10 mouse cellular contexts compared by ENCODE assay signal in the genomic region with DNA sequence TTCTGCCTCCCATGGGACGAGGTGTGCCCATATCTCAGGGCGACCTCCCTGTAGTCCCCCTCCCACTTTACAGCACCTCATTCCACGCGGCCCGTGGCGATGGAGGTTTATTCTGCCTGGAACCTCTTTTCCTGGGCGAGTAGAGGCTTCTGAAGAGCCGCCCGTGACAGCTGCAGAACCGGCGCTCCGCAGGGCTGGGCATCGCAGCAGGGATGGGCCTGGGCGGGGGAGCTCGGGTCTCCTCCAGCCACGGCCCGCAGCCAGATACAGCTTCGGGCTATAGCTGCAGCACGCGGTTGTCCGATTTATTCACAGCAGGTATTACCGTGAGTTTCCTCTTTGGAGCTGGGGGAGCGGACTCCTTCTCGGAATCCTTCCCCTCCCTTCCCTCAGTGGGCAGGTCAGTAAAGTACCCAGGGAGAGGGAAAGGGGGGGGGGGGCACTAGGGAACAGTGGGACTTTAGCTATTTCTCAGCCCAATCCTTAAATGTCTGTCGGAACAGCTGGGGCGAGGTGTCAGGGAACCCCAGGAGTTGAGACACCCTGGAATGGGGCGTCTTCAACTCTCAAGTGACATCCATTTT. TPM values are rescaled to one million over a fixed set of nuclear protein-coding genes. Genes with fewer than 3 reads are reported as not detected.
A peak's percentile ranks its signal among the peaks of the same experiment; 100 is the strongest.
DNase-seq lines count a peak whose midpoint lies in the region; ATAC-seq and TF ChIP-seq lines count a peak whose summit lies in the region.
"Had no signal": no experiment of that assay in that cellular context is flagged by ENCODE, and none has a peak within 500 bp of the region (broad histone marks: within the 10 kb centered on the region; RNA-seq: fewer than 3 reads in every experiment).

No protein-coding gene starts in this region.

- H3K4me3 ChIP-seq in kidney, embryonic 15.5 days (replicated peaks) = peak overlapping the region; percentile 40
- peak overlapping the region; percentile 30 for H3K4me3 ChIP-seq in heart, postnatal 0 days (ENCODE audit: low read depth, low read length)
- no peak overlapping the region for H3K4me3 ChIP-seq in neural tube, embryonic 11.5 days (ENCODE audit: low read depth, low read length)

- under 1% methylated on average over 27 of the region's 27 CpGs for WGBS in kidney, embryonic 15.5 days
- WGBS in heart, postnatal 0 days = 3% methylated on average over 27 of the region's 27 CpGs
- WGBS in neural tube, embryonic 11.5 days = under 1% methylated on average over 26 of the region's 27 CpGs

- H3K9ac ChIP-seq in kidney, embryonic 15.5 days = no peak overlapping the region
- no peak overlapping the region for H3K9ac ChIP-seq in heart, postnatal 0 days (replicated peaks; ENCODE audit: low read depth, low read length)
- H3K9ac ChIP-seq in neural tube, embryonic 11.5 days (ENCODE audit: low read length) = no peak overlapping the region

- H3K9me3 ChIP-seq in kidney, embryonic 15.5 days (replicated peaks) = no peaks in the 10 kb centered on the region
- H3K9me3 ChIP-seq in heart, postnatal 0 days (replicated peaks; ENCODE audit: control insufficient read depth, low read length) = no peaks in the 10 kb centered on the region
- no peaks in the 10 kb centered on the region for H3K9me3 ChIP-seq in neural tube, embryonic 11.5 days (ENCODE audit: control insufficient read depth, low read length)

- H3K36me3 ChIP-seq in kidney, embryonic 15.5 days = no peaks in the 10 kb centered on the region
- no peaks in the 10 kb centered on the region for H3K36me3 ChIP-seq in heart, postnatal 0 days (replicated peaks; ENCODE audit: control insufficient read depth, insufficient read depth, low read length)
- H3K36me3 ChIP-seq in neural tube, embryonic 11.5 days (ENCODE audit: control insufficient read depth, insufficient read depth, low read length) = no peaks in the 10 kb centered on the region

- no peak overlapping the region for H3K27ac ChIP-seq in kidney, embryonic 15.5 days
- H3K27ac ChIP-seq in heart, postnatal 0 days (ENCODE audit: low read depth) = no peak overlapping the region
- H3K27ac ChIP-seq in neural tube, embryonic 11.5 days (ENCODE audit: low read depth, low read length) = no peak overlapping the region

- peaks cover 100% of the 10 kb centered on the region for H3K27me3 ChIP-seq in kidney, embryonic 15.5 days
- peaks cover 100% of the 10 kb centered on the region for H3K27me3 ChIP-seq in heart, postnatal 0 days (ENCODE audit: control insufficient read depth, insufficient read depth, low read length)
- peaks cover 99% of the 10 kb centered on the region for H3K27me3 ChIP-seq in neural tube, embryonic 11.5 days (ENCODE audit: control insufficient read depth, insufficient read depth, low read length)

- TF ChIP-seq EP300 in heart, postnatal 0 days (IDR thresholded peaks at IDR 0.05; ENCODE audit: low read depth) = no peak

- peak overlapping the region; percentile 74 for H3K4me2 ChIP-seq in kidney, embryonic 15.5 days
- H3K4me2 ChIP-seq in heart, postnatal 0 days (ENCODE audit: low read depth, low read length) = no peak overlapping the region; the same call in 1 of the 2 replicates
- H3K4me2 ChIP-seq in neural tube, embryonic 11.5 days (ENCODE audit: low read depth) = no peak overlapping the region

- H3K4me1 ChIP-seq in kidney, embryonic 15.5 days = peaks cover 54% of the 10 kb centered on the region
- H3K4me1 ChIP-seq in heart, postnatal 0 days (ENCODE audit: control insufficient read depth, insufficient read depth) = peaks cover 8% of the 10 kb centered on the region
- H3K4me1 ChIP-seq in neural tube, embryonic 11.5 days (ENCODE audit: control insufficient read depth, insufficient read depth, low read length) = peaks cover 21% of the 10 kb centered on the region

- no peak for DNase-seq in kidney, postnatal 25 days
- peak; percentile 58 for DNase-seq in embryo, embryonic 10.5 days (ENCODE audit: low spot score)
- no peak for DNase-seq in heart, postnatal 0 days (ENCODE audit: low spot score)
- DNase-seq in neural tube, embryonic 11.5 days (ENCODE audit: low spot score) = peak; percentile 48
- DNase-seq in adrenal gland, adult 2 months = no peak
- DNase-seq in urinary bladder, postnatal 36 days (ENCODE audit: low spot score in 2 of 2) = no peak
- DNase-seq in spleen, postnatal 4 days (ENCODE audit: low spot score in 2 of 2) = no peak
- DNase-seq: cerebellum, adult 2 months had no signal

- no peak for ATAC-seq in kidney, embryonic 15.5 days (replicated peaks; ENCODE audit: low FRiP score)
- ATAC-seq in heart, postnatal 0 days (ENCODE audit: insufficient read depth, low read depth) = no peak
- ATAC-seq in neural tube, embryonic 11.5 days (ENCODE audit: insufficient read depth, low FRiP score, low TSS enrichment) = no peak

- no peak for TF ChIP-seq CTCF in heart, postnatal 0 days (IDR thresholded peaks at IDR 0.05; ENCODE audit: low read depth)

RNA-seq across cellular contexts. Expression of gene Tfap2c, which starts 0.6 kb away (rescaled TPM):
- polyA plus RNA-seq in kidney, embryonic 15.5 days (2015; fragmentation: Nextera tagmentation; extraction: Ambion mirVana) = 0.57 and 0.62 TPM in 2 replicates
- total RNA-seq in heart, postnatal 0 days (2014; rRNA removed; ENCODE audit: low replicate concordance) = not detected in 2 replicates
- polyA plus RNA-seq in heart, postnatal 0 days (2015; fragmentation: Nextera tagmentation; extraction: Ambion mirVana) = not detected in 2 replicates
- polyA plus RNA-seq in neural tube, embryonic 11.5 days (2014; fragmentation: Nextera tagmentation; extraction: Ambion mirVana) = 0.76 and 1.3 TPM in 2 replicates
- total RNA-seq in adrenal gland, adult 2 months (2021) = not detected
- not detected in 2 replicates for polyA plus RNA-seq in adrenal gland, adult 2 months (2012; rRNA removed)
- total RNA-seq: heart, postnatal 10 days had no signal

Comparison
In these comparisons a context has a peak if more than half of its experiments do, and no peak if none do; other contexts are left out.
1. DNase-seq: peak in embryo, embryonic 10.5 days (single experiment) and neural tube, embryonic 11.5 days (single experiment); none in kidney, postnatal 25 days (0 of 2), heart, postnatal 0 days (single experiment), adrenal gland, adult 2 months (single experiment), urinary bladder, postnatal 36 days (0 of 2) and spleen, postnatal 4 days (0 of 2).